In the genomic region with DNA sequence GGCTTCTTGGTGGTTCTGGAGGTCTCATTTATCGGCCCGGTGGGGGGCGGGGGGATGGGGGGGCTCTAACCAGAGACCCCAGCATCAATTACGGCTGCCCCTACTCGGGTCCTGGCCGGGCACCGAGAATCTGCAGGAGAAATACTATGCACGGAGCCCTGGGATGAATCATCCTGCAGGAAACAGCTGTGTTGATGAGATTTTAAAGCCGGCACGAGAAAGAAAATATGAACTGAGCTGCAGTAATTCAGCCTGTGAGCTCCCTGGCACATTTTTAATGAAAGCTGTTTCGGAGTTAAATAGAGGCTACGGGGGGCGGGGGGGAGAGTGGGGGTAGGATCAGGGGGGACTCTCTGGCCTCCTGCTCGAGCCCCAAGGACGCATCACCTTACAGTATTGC, we compare ENCODE assay signal across 11 mouse cellular contexts. TPM values are rescaled to one million over a fixed set of nuclear protein-coding genes. Genes with fewer than 3 reads are reported as not detected.
DNase-seq lines count a peak whose midpoint lies in the region; ATAC-seq lines count a peak whose summit lies in the region.
"Had no signal": no experiment of that assay in that cellular context is flagged by ENCODE, and none has a peak within 500 bp of the region (broad histone marks: within the 10 kb centered on the region; RNA-seq: fewer than 3 reads in every experiment).

No protein-coding gene starts in this region.

- H3K36me3 ChIP-seq in heart, embryonic 12.5 days = no peaks in the 10 kb centered on the region
- no peaks in the 10 kb centered on the region for H3K36me3 ChIP-seq in neural tube, embryonic 11.5 days (ENCODE audit: control insufficient read depth, insufficient read depth, low read length)
- no peaks in the 10 kb centered on the region for H3K36me3 ChIP-seq in limb, embryonic 10.5 days
- H3K36me3 ChIP-seq: liver, embryonic 13.5 days had no signal

- H3K27ac ChIP-seq in heart, embryonic 12.5 days (ENCODE audit: poor library complexity, severe bottlenecking) = no peak overlapping the region
- peak overlapping the region; percentile 69; the same call in 1 of the 2 replicates for H3K27ac ChIP-seq in neural tube, embryonic 11.5 days (ENCODE audit: low read depth, low read length)
- H3K27ac ChIP-seq in limb, embryonic 10.5 days = peak overlapping the region; percentile 65; the same call in 1 of the 2 replicates
- H3K27ac ChIP-seq: liver, embryonic 13.5 days had no signal

- WGBS in heart, embryonic 12.5 days = 58% methylated on average over 15 of the region's 15 CpGs
- WGBS in neural tube, embryonic 11.5 days = 63% methylated on average over 15 of the region's 15 CpGs
- 81% methylated on average over 15 of the region's 15 CpGs for WGBS in limb, embryonic 10.5 days

- H3K27me3 ChIP-seq in heart, embryonic 12.5 days (replicated peaks) = no peaks in the 10 kb centered on the region
- H3K27me3 ChIP-seq in neural tube, embryonic 11.5 days (ENCODE audit: control insufficient read depth, insufficient read depth, low read length) = no peaks in the 10 kb centered on the region
- peaks cover 17% of the 10 kb centered on the region; the same call in 1 of the 2 replicates for H3K27me3 ChIP-seq in limb, embryonic 10.5 days (ENCODE audit: low read depth, poor library complexity, severe bottlenecking)
- H3K27me3 ChIP-seq: liver, embryonic 13.5 days had no signal

- no peak overlapping the region for H3K4me3 ChIP-seq in heart, embryonic 12.5 days
- no peak overlapping the region for H3K4me3 ChIP-seq in neural tube, embryonic 11.5 days (ENCODE audit: low read depth, low read length)
- no peak overlapping the region for H3K4me3 ChIP-seq in limb, embryonic 10.5 days
- H3K4me3 ChIP-seq: liver, embryonic 13.5 days had no signal

- no peak for ATAC-seq in heart, embryonic 12.5 days (ENCODE audit: insufficient number of reproducible peaks, low FRiP score)
- no peak for ATAC-seq in neural tube, embryonic 11.5 days (ENCODE audit: insufficient read depth, low FRiP score, low TSS enrichment)
- ATAC-seq: CD4-positive, CD25-positive, alpha-beta regulatory T cell, adult 4 months had no signal

- H3K4me2 ChIP-seq in heart, embryonic 12.5 days = 0 out of 2 replicates have a peak overlapping the region, but pooled peaks have one; percentile 11
- no peak overlapping the region for H3K4me2 ChIP-seq in neural tube, embryonic 11.5 days (ENCODE audit: low read depth)
- H3K4me2 ChIP-seq: liver, embryonic 13.5 days had no signal

- intact Hi-C loops in heart, postnatal 14 days (cut with DNase I) = no loop called here

- peaks cover 64% of the 10 kb centered on the region for H3K4me1 ChIP-seq in heart, embryonic 12.5 days (replicated peaks)
- H3K4me1 ChIP-seq in neural tube, embryonic 11.5 days (ENCODE audit: control insufficient read depth, insufficient read depth, low read length) = peaks cover 52% of the 10 kb centered on the region
- peaks cover 87% of the 10 kb centered on the region for H3K4me1 ChIP-seq in limb, embryonic 10.5 days

- no peak for DNase-seq in heart, postnatal 14 days
- DNase-seq in neural tube, embryonic 11.5 days (ENCODE audit: low spot score) = no peak
- DNase-seq in neural tube, embryonic 10.5 days (ENCODE audit: extremely low spot score, low spot score) = no peak
- no peak for DNase-seq in limb, embryonic 10.5 days (ENCODE audit: low spot score)
- peak; percentile 33 for DNase-seq in telencephalon, adult 2 months (ENCODE audit: low read depth, low spot score)
- no peak for DNase-seq in ovary, postnatal 14 days (ENCODE audit: low spot score)
- no peak for DNase-seq in adrenal gland, adult 2 months
- DNase-seq: liver, embryonic 13.5 days; thymus, postnatal 4 days had no signal

- peak overlapping the region; percentile 4; the same call in 1 of the 2 replicates for H3K9ac ChIP-seq in heart, embryonic 12.5 days
- no peak overlapping the region for H3K9ac ChIP-seq in neural tube, embryonic 11.5 days (ENCODE audit: low read length)
- H3K9ac ChIP-seq: liver, embryonic 13.5 days had no signal

- no peaks in the 10 kb centered on the region for H3K9me3 ChIP-seq in heart, embryonic 12.5 days (replicated peaks)
- H3K9me3 ChIP-seq in neural tube, embryonic 11.5 days (ENCODE audit: control insufficient read depth, low read length) = no peaks in the 10 kb centered on the region
- no peaks in the 10 kb centered on the region for H3K9me3 ChIP-seq in limb, embryonic 10.5 days (replicated peaks)
- H3K9me3 ChIP-seq: liver, embryonic 13.5 days had no signal

RNA-seq across cellular contexts. Expression of gene Ccnk, which starts 39.8 kb away (rescaled TPM):
- polyA plus RNA-seq in heart, embryonic 12.5 days (2016; fragmentation: Nextera tagmentation; extraction: Ambion mirVana) = 2.0 and 2.7 TPM in 2 replicates
- total RNA-seq in heart, postnatal 14 days (2021) = 10 to 100 TPM; 27.6 to 28.0 TPM
- 6.0 and 6.9 TPM in 2 replicates for polyA plus RNA-seq in neural tube, embryonic 11.5 days (2014; fragmentation: Nextera tagmentation; extraction: Ambion mirVana)
- polyA plus RNA-seq in limb, embryonic 10.5 days (2016; fragmentation: Nextera tagmentation; extraction: Ambion mirVana) = 3.3 and 3.4 TPM in 2 replicates
- 10 to 100 TPM; 23.7 to 37.6 TPM for total RNA-seq in adrenal gland, adult 2 months (2021)
- 8.1 and 8.7 TPM in 2 replicates for polyA plus RNA-seq in adrenal gland, adult 2 months (2012; rRNA removed)

RNA-seq across cellular contexts. Expression of gene Setd3, which starts 40.0 kb away (rescaled TPM):
- polyA plus RNA-seq in heart, embryonic 12.5 days (2016; fragmentation: Nextera tagmentation; extraction: Ambion mirVana) = 83.1 and 83.3 TPM in 2 replicates
- 10 to 100 TPM; 75.6 to 78.4 TPM for total RNA-seq in heart, postnatal 14 days (2021)
- polyA plus RNA-seq in neural tube, embryonic 11.5 days (2014; fragmentation: Nextera tagmentation; extraction: Ambion mirVana) = 86.5 and 91.6 TPM in 2 replicates
- 71.4 and 76.9 TPM in 2 replicates for polyA plus RNA-seq in limb, embryonic 10.5 days (2016; fragmentation: Nextera tagmentation; extraction: Ambion mirVana)
- total RNA-seq in adrenal gland, adult 2 months (2021) = 100 to 1,000 TPM; 109 to 117 TPM
- polyA plus RNA-seq in adrenal gland, adult 2 months (2012; rRNA removed) = 9.2 and 11.0 TPM in 2 replicates

RNA-seq across cellular contexts. Expression of gene Ccdc85c, which starts 56.1 kb away (rescaled TPM):
- 5.9 and 6.0 TPM in 2 replicates for polyA plus RNA-seq in heart, embryonic 12.5 days (2016; fragmentation: Nextera tagmentation; extraction: Ambion mirVana)
- total RNA-seq in heart, postnatal 14 days (2021) = 10 to 100 TPM; 33.2 to 35.2 TPM
- polyA plus RNA-seq in neural tube, embryonic 11.5 days (2014; fragmentation: Nextera tagmentation; extraction: Ambion mirVana) = 18.9 and 20.3 TPM in 2 replicates
- 5.4 and 6.2 TPM in 2 replicates for polyA plus RNA-seq in limb, embryonic 10.5 days (2016; fragmentation: Nextera tagmentation; extraction: Ambion mirVana)
- total RNA-seq in adrenal gland, adult 2 months (2021) = 10 to 100 TPM; 19.0 to 26.9 TPM
- 35.3 and 38.0 TPM in 2 replicates for polyA plus RNA-seq in adrenal gland, adult 2 months (2012; rRNA removed)
